9 mouse cellular contexts compared by ENCODE assay signal in the genomic region with DNA sequence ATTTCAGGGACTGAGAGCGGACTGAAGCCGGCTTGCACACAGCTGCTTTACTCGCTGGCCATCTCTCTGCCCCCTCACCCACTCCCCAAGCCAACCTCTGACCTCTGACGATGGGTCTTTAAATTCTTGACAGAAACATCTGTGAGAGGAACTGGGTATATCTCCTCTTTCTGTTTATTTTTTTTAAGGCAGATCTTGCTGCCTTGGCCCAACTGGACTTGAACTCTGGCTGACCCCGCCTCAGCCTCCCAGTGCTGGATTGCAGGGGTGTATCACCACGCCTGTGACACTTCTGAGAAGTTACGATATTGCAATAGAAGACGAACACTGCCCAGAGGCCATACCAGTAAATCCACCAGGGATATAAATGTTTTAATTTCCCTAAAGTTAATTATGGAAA. TPM values are rescaled to one million over a fixed set of nuclear protein-coding genes. Genes with fewer than 3 reads are reported as not detected.
DNase-seq lines count a peak whose midpoint lies in the region; ATAC-seq and TF ChIP-seq lines count a peak whose summit lies in the region.
"Had no signal": no experiment of that assay in that cellular context is flagged by ENCODE, and none has a peak within 500 bp of the region (broad histone marks: within the 10 kb centered on the region; RNA-seq: fewer than 3 reads in every experiment).

No protein-coding gene starts in this region.

- peaks cover 59% of the 10 kb centered on the region for H3K36me3 ChIP-seq in lung, embryonic 14.5 days (ENCODE audit: insufficient read depth)
- H3K36me3 ChIP-seq in stomach, postnatal 0 days (ENCODE audit: control insufficient read depth, insufficient read depth, low read length), result no peaks in the 10 kb centered on the region
- H3K36me3 ChIP-seq in hindbrain, embryonic 14.5 days (replicated peaks; ENCODE audit: control insufficient read depth, insufficient read depth), result peaks cover 96% of the 10 kb centered on the region

- no peak overlapping the region for H3K9ac ChIP-seq in lung, embryonic 14.5 days
- H3K9ac ChIP-seq in stomach, postnatal 0 days (ENCODE audit: low read length), result no peak overlapping the region
- H3K9ac ChIP-seq in hindbrain, embryonic 14.5 days, result no peak overlapping the region
- H3K9ac ChIP-seq: embryonic facial prominence, embryonic 13.5 days; limb, embryonic 12.5 days had no signal

- H3K27ac ChIP-seq in lung, embryonic 14.5 days (ENCODE audit: low read depth), result peak overlapping the region; percentile 4; the same call in 1 of the 2 replicates
- 0 out of 2 replicates have a peak overlapping the region, but pooled peaks have one; percentile 74 for H3K27ac ChIP-seq in stomach, postnatal 0 days (replicated peaks)
- no peak overlapping the region for H3K27ac ChIP-seq in hindbrain, embryonic 14.5 days
- H3K27ac ChIP-seq: embryonic facial prominence, embryonic 13.5 days; limb, embryonic 12.5 days had no signal

- no peaks in the 10 kb centered on the region for H3K9me3 ChIP-seq in lung, embryonic 14.5 days (ENCODE audit: low read depth, low read length)
- no peaks in the 10 kb centered on the region for H3K9me3 ChIP-seq in stomach, postnatal 0 days (ENCODE audit: control insufficient read depth, low read length)
- H3K9me3 ChIP-seq in hindbrain, embryonic 14.5 days (ENCODE audit: control insufficient read depth, low read length), result no peaks in the 10 kb centered on the region
- H3K9me3 ChIP-seq: embryonic facial prominence, embryonic 13.5 days; limb, embryonic 12.5 days had no signal

- DNase-seq in lung, embryonic 14.5 days, result peak; percentile 72
- DNase-seq in lung, postnatal 25 days (ENCODE audit: low spot score), result no peak
- peak; percentile 31 for DNase-seq in gastrocnemius, postnatal 10 days
- peak; percentile 32 to 53 for DNase-seq in kidney, postnatal 25 days
- DNase-seq in stomach, postnatal 0 days (ENCODE audit: low spot score), result no peak
- no peak for DNase-seq in layer of hippocampus, adult 18-20 months (ENCODE audit: low spot score in 2 of 2)
- DNase-seq in hindbrain, embryonic 14.5 days (ENCODE audit: low spot score), result no peak

- no peak for TF ChIP-seq EP300 in stomach, postnatal 0 days (optimal IDR thresholded peaks at IDR 0.05)

- H3K4me2 ChIP-seq in lung, embryonic 14.5 days, result peak overlapping the region; percentile 32; the same call in 1 of the 2 replicates
- H3K4me2 ChIP-seq in stomach, postnatal 0 days (replicated peaks; ENCODE audit: low read depth), result no peak overlapping the region
- no peak overlapping the region for H3K4me2 ChIP-seq in hindbrain, embryonic 14.5 days (replicated peaks)
- H3K4me2 ChIP-seq: embryonic facial prominence, embryonic 13.5 days; limb, embryonic 12.5 days had no signal

- H3K4me1 ChIP-seq in lung, embryonic 14.5 days (ENCODE audit: insufficient read depth), result 0 out of 2 replicates have a peak, but pooled peaks cover 3% of the 10 kb centered on the region
- no peaks in the 10 kb centered on the region for H3K4me1 ChIP-seq in stomach, postnatal 0 days (replicated peaks; ENCODE audit: control insufficient read depth, insufficient read depth)
- no peaks in the 10 kb centered on the region for H3K4me1 ChIP-seq in hindbrain, embryonic 14.5 days (replicated peaks; ENCODE audit: control insufficient read depth, insufficient read depth, low read length)
- H3K4me1 ChIP-seq: limb, embryonic 12.5 days had no signal

- H3K4me3 ChIP-seq in lung, embryonic 14.5 days (ENCODE audit: low read depth, low read length), result no peak overlapping the region
- H3K4me3 ChIP-seq in stomach, postnatal 0 days (ENCODE audit: low read depth, low read length), result no peak overlapping the region
- no peak overlapping the region for H3K4me3 ChIP-seq in hindbrain, embryonic 14.5 days (replicated peaks; ENCODE audit: low read length)
- H3K4me3 ChIP-seq: embryonic facial prominence, embryonic 13.5 days; limb, embryonic 12.5 days had no signal

- no peak for TF ChIP-seq CTCF in lung, embryonic 14.5 days (IDR thresholded peaks at IDR 0.05; ENCODE audit: low read depth)
- TF ChIP-seq CTCF in stomach, postnatal 0 days (IDR thresholded peaks at IDR 0.05; ENCODE audit: low read depth), result no peak

- ATAC-seq in lung, embryonic 14.5 days (ENCODE audit: insufficient read depth), result peak; percentile 53; the same call in 1 of the 2 replicates
- ATAC-seq in stomach, postnatal 0 days (ENCODE audit: low FRiP score, low TSS enrichment), result peak; percentile 28; the same call in 1 of the 2 replicates
- ATAC-seq in hindbrain, embryonic 14.5 days (ENCODE audit: low FRiP score), result no peak

- H3K27me3 ChIP-seq in lung, embryonic 14.5 days (ENCODE audit: insufficient read depth, low read length), result no peaks in the 10 kb centered on the region
- H3K27me3 ChIP-seq in stomach, postnatal 0 days (ENCODE audit: control insufficient read depth, insufficient read depth, low read length), result no peaks in the 10 kb centered on the region
- no peaks in the 10 kb centered on the region for H3K27me3 ChIP-seq in hindbrain, embryonic 14.5 days (ENCODE audit: control insufficient read depth, insufficient read depth, low read length)
- H3K27me3 ChIP-seq: embryonic facial prominence, embryonic 13.5 days; limb, embryonic 12.5 days had no signal

- 38% methylated on average over 8 of the region's 8 CpGs for WGBS in lung, embryonic 14.5 days
- WGBS in stomach, postnatal 0 days, result 49% methylated on average over 8 of the region's 8 CpGs
- 88% methylated on average over 8 of the region's 8 CpGs for WGBS in hindbrain, embryonic 14.5 days

RNA-seq across cellular contexts. Expression of a gene that starts 15.4 kb away (rescaled TPM):
- 26.9 and 28.5 TPM in 2 replicates for polyA plus RNA-seq in lung, embryonic 14.5 days (2014; fragmentation: Nextera tagmentation; extraction: Ambion mirVana)
- 10 to 100 TPM in 1 of 2 experiments, 1 to 10 TPM in 1; 7.4 to 11.6 TPM for total RNA-seq in gastrocnemius, postnatal 10 days (2021)
- 2.8 and 4.0 TPM in 2 replicates for polyA plus RNA-seq in stomach, postnatal 0 days (2015; fragmentation: Nextera tagmentation; extraction: Ambion mirVana)
- 100 to 1,000 TPM; 119 to 125 TPM for total RNA-seq in layer of hippocampus, adult 18-20 months (2021)
- 105 and 122 TPM in 2 replicates for polyA plus RNA-seq in hindbrain, embryonic 14.5 days (2014; fragmentation: Nextera tagmentation; extraction: Ambion mirVana)

RNA-seq across cellular contexts. Expression of a gene that starts 27.9 kb away (rescaled TPM):
- polyA plus RNA-seq in lung, embryonic 14.5 days (2014; fragmentation: Nextera tagmentation; extraction: Ambion mirVana), result 55.5 and 59.8 TPM in 2 replicates
- 10 to 100 TPM; 22.3 to 25.9 TPM for total RNA-seq in gastrocnemius, postnatal 10 days (2021)
- 44.9 and 49.5 TPM in 2 replicates for polyA plus RNA-seq in stomach, postnatal 0 days (2015; fragmentation: Nextera tagmentation; extraction: Ambion mirVana)
- 10 to 100 TPM; 41.0 to 42.9 TPM for total RNA-seq in layer of hippocampus, adult 18-20 months (2021)
- 25.3 and 29.9 TPM in 2 replicates for polyA plus RNA-seq in hindbrain, embryonic 14.5 days (2014; fragmentation: Nextera tagmentation; extraction: Ambion mirVana)

Comparison
In these comparisons a context has a peak if more than half of its experiments do, and no peak if none do; other contexts are left out.
1. DNase-seq: peak in lung, embryonic 14.5 days (single experiment), gastrocnemius, postnatal 10 days (single experiment) and kidney, postnatal 25 days (2 of 2); none in lung, postnatal 25 days (single experiment), stomach, postnatal 0 days (single experiment), layer of hippocampus, adult 18-20 months (0 of 2) and hindbrain, embryonic 14.5 days (single experiment).